Mouse (Mus musculus) testis, postnatal 10 days (tissue): Measurements from ENCODE around the gene Olfr1065.
"Not testable (repeated sequence)": the region's sequence is repeated elsewhere in the genome, so short reads cannot be mapped to it uniquely, and the experiment has no call there.

Experiments
- DNase-seq: peaks from one replicate; pipeline ENCODE4 v3.0.0; 2021; ENCODE audit warnings: low spot score

Gene Olfr1065

GRCm38 (mm10) chr2:86450491-86450890, at the start of gene Olfr1065:
Olfr1065 (minus strand) TSS chr2:86450591.
- DNase-seq, result not testable (repeated sequence)

- DNase-seq, result no peak
Measured at GRCm38 (mm10) chr2:86487286-86487685, 36.9 kb upstream of the Olfr1065 start, which contains the start of gene Olfr228. Olfr228 (minus strand) TSS chr2:86487386.

GRCm38 (mm10) chr2:86464442-86465109, 14.2 kb upstream of the Olfr1065 start:
- DNase-seq, result peak; percentile 65

GRCm38 (mm10) chr2:86460434-86460833, 10.0 kb upstream of the Olfr1065 start:
- DNase-seq, result no peak

- DNase-seq, result no peak
Measured at GRCm38 (mm10) chr2:86456169-86456568, 5.8 kb upstream of the Olfr1065 start, which contains the start of gene Olfr1066. Olfr1066 (minus strand) TSS chr2:86456269.

GRCm38 (mm10) chr2:86442101-86442500, 8.3 kb downstream of the Olfr1065 start:
- DNase-seq, result not testable (repeated sequence)

- not testable (repeated sequence) for DNase-seq
Measured at GRCm38 (mm10) chr2:86428511-86428910, 21.9 kb downstream of the Olfr1065 start.

- DNase-seq, result not testable (repeated sequence)
Measured at GRCm38 (mm10) chr2:86426649-86427048, 23.7 kb downstream of the Olfr1065 start, which contains the start of gene Olfr1062. Olfr1062 (minus strand) TSS chr2:86426749.

GRCm38 (mm10) chr2:86413950-86414349, 36.4 kb downstream of the Olfr1065 start, which contains the start of gene Olfr1061:
Olfr1061 (minus strand) TSS chr2:86414050.
- DNase-seq, result no peak

GRCm38 (mm10) chr2:86395114-86395513, 55.3 kb downstream of the Olfr1065 start:
- DNase-seq, result no peak
